Mouse (Mus musculus): ENCODE measurements at regions not wholly inside any gene's neighbourhood (a gene's known extent, or its start where the extent isn't known, plus 50 kb on each side); places are given as distances from the start of the nearest gene placed in this dataset.
A peak's percentile ranks its signal among the peaks of the same experiment; 100 is the strongest.

DNA sequence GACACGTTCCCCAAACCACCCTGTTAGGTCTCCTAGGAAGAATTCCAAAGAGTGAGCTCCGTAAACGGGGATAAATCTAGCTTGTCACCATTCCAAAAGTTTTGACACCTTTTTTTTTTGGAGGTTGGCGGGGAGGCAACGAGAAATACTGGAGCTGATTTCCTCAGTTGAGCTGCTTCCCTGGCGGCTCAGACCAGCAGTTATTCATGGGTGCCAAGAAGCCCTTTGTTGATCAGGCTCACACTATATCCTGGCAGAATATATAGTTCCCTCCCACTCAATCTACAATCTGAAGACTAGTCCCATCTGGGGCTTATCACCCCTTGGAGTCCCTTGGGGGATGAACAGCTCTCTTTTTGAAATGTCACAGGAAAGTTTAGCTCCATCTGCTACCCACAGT is 77.5 kb upstream of the Tiam2 start:
- no peak for ATAC-seq (ENCODE audit: insufficient read depth, low FRiP score, low read depth)
- H3K36me3 ChIP-seq: 0 out of 2 replicates have a peak, but pooled peaks cover 4% of the 10 kb centered on the region
- no peak overlapping the region for H3K9ac ChIP-seq
- H3K27me3 ChIP-seq (replicated peaks): no peaks in the 10 kb centered on the region
- no peak overlapping the region for H3K27ac ChIP-seq
- H3K9me3 ChIP-seq: no peaks in the 10 kb centered on the region
- H3K4me2 ChIP-seq: no peak overlapping the region
- H3K4me1 ChIP-seq: peaks cover 10% of the 10 kb centered on the region; the same call in 1 of the 2 replicates
- H3K4me3 ChIP-seq (replicated peaks): no peak overlapping the region
- 63% methylated on average over 6 of the region's 6 CpGs for WGBS

DNA sequence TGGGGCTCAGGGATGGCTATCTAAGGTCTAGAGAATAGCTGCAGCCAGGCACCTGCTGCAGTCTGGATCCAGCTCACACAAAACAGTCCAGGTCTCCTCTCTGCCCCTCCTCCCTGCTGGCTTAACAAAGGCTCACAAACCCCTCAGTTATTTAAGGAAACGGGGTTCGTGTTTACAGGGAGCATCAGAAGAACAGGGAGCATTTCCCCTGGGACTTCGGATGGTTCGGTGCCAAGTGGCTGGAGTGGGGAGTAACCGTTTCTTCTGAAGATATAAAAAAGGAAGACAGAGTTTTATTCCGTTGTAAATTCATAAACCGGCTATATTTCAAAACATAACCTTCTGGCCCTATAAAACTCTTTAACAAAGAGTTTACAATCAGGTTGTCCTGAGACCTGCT is 77.1 kb upstream of the Tiam2 start:
- Histone ChIP-seq H3K36me3 (0 out of 2 replicates have a peak, but pooled peaks cover 4% of the 10 kb centered on the region), H3K9ac (no peak overlapping the region), H3K4me2 (no peak overlapping the region), H3K27me3 (replicated peaks) (no peaks in the 10 kb centered on the region), H3K4me3 (replicated peaks) (no peak overlapping the region), H3K9me3 (no peaks in the 10 kb centered on the region), H3K4me1 (peaks cover 10% of the 10 kb centered on the region; the same call in 1 of the 2 replicates), H3K27ac (no peak overlapping the region)
- WGBS: 69% methylated on average over 7 of the region's 7 CpGs
- no peak for ATAC-seq (ENCODE audit: insufficient read depth, low FRiP score, low read depth)

GRCm38 (mm10) chr17:3251176-3251575 is 75.2 kb upstream of the Tiam2 start:
- H3K9me3 ChIP-seq: no peaks in the 10 kb centered on the region
- H3K4me3 ChIP-seq (replicated peaks): no peak overlapping the region
- H3K4me1 ChIP-seq: peaks cover 5% of the 10 kb centered on the region; the same call in 1 of the 2 replicates
- H3K4me2 ChIP-seq: no peak overlapping the region
- H3K36me3 ChIP-seq: 0 out of 2 replicates have a peak, but pooled peaks cover 4% of the 10 kb centered on the region
- no peaks in the 10 kb centered on the region for H3K27me3 ChIP-seq (replicated peaks)
- no peak overlapping the region for H3K9ac ChIP-seq
- WGBS: 83% methylated on average over 4 of the region's 4 CpGs
- no peak for ATAC-seq (ENCODE audit: insufficient read depth, low FRiP score, low read depth)
- no peak overlapping the region for H3K27ac ChIP-seq

DNA sequence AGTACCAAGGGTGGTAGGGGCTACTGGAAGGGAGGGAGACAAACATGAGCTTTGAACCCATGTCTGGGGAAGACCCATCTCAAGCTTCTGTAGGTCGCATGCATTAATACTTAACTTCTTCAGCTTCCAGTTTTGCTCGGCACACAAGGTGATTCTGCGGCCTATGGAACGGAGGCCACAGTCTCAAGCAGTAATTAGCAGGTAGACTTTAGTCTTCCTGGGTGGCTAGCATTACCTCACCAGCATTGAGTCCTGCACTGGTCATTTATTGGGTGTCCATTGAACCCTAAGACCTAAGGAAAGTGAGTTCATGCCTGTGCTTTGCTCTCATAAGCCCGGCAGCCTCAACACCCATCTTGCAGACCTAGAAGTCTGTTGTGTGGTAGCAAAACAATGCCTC is 74.4 kb upstream of the Tiam2 start:
- Histone ChIP-seq H3K4me1 (no peaks in the 10 kb centered on the region), H3K27ac (no peak overlapping the region), H3K4me2 (no peak overlapping the region), H3K9me3 (no peaks in the 10 kb centered on the region), H3K9ac (no peak overlapping the region), H3K36me3 (0 out of 2 replicates have a peak, but pooled peaks cover 4% of the 10 kb centered on the region), H3K27me3 (replicated peaks) (no peaks in the 10 kb centered on the region), H3K4me3 (replicated peaks) (no peak overlapping the region)
- no peak for ATAC-seq (ENCODE audit: insufficient read depth, low FRiP score, low read depth)
- WGBS: 93% methylated on average over 5 of the region's 5 CpGs

GRCm38 (mm10) chr17:3253508-3254176 is 72.7 kb upstream of the Tiam2 start:
- no peak overlapping the region for H3K27ac ChIP-seq
- no peak overlapping the region for H3K4me2 ChIP-seq
- H3K4me1 ChIP-seq: no peaks in the 10 kb centered on the region
- 90% methylated on average over 10 of the region's 10 CpGs for WGBS
- H3K9me3 ChIP-seq: no peaks in the 10 kb centered on the region
- 0 out of 2 replicates have a peak, but pooled peaks cover 4% of the 10 kb centered on the region for H3K36me3 ChIP-seq
- ATAC-seq (ENCODE audit: insufficient read depth, low FRiP score, low read depth): no peak
- no peaks in the 10 kb centered on the region for H3K27me3 ChIP-seq (replicated peaks)
- H3K9ac ChIP-seq: no peak overlapping the region
- no peak overlapping the region for H3K4me3 ChIP-seq (replicated peaks)

- H3K4me1 ChIP-seq: no peaks in the 10 kb centered on the region
- H3K9ac ChIP-seq: no peak overlapping the region
- H3K27ac ChIP-seq: no peak overlapping the region
- no peak for ATAC-seq (ENCODE audit: insufficient read depth, low FRiP score, low read depth)
- no peaks in the 10 kb centered on the region for H3K27me3 ChIP-seq (replicated peaks)
- 0 out of 2 replicates have a peak, but pooled peaks cover 4% of the 10 kb centered on the region for H3K36me3 ChIP-seq
- WGBS: 94% methylated on average over 7 of the region's 7 CpGs
- H3K4me2 ChIP-seq: no peak overlapping the region
- H3K9me3 ChIP-seq: no peaks in the 10 kb centered on the region
- H3K4me3 ChIP-seq (replicated peaks): no peak overlapping the region
These were observed 69.6 kb upstream of the Tiam2 start for GRCm38 (mm10) chr17:3256765-3257164.

DNA sequence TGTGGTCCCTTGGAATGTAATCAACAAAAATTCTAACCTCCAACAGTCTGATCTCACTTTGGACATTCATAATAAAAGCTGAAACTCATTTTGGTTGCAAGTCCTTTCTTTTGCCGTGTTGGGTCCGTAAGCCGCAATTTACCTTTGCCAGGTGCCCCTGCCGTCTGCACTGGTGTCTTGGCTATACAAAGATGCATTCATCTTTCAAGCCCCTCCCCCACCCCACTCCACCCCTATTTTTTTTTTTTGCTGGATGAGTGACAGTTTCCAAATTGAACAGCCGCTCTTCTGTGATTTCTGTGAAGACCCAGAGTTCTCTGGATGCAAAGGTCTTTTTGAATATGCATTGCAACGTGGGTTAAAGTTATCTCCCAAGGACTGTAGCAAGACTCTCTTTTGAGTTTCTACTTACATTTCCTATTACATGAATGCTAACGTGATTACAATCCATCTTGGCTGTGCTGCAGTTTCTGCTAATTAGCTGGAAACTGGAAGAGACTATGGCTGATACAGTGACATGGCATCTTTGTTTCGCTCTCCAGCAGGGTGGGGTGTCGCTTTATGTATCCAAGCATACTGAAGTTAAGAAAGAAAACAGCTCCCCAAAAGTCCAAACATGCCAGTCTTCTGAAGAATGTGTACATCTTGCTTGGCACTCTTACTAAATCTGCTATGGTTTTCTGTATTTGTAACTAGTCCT is 67.4 kb upstream of the Tiam2 start:
- Histone ChIP-seq H3K27me3 (replicated peaks) (no peaks in the 10 kb centered on the region), H3K9me3 (no peaks in the 10 kb centered on the region), H3K4me2 (no peak overlapping the region), H3K4me3 (replicated peaks) (no peak overlapping the region), H3K27ac (no peak overlapping the region), H3K36me3 (no peaks in the 10 kb centered on the region), H3K4me1 (no peaks in the 10 kb centered on the region), H3K9ac (no peak overlapping the region)
- 77% methylated on average over 9 of the region's 9 CpGs for WGBS
- no peak for ATAC-seq (ENCODE audit: insufficient read depth, low FRiP score, low read depth)

GRCm38 (mm10) chr17:3260796-3261195 is 65.6 kb upstream of the Tiam2 start:
- no peak overlapping the region for H3K4me3 ChIP-seq (replicated peaks)
- H3K27me3 ChIP-seq (replicated peaks): no peaks in the 10 kb centered on the region
- no peaks in the 10 kb centered on the region for H3K9me3 ChIP-seq
- ATAC-seq (ENCODE audit: insufficient read depth, low FRiP score, low read depth): no peak
- no peak overlapping the region for H3K4me2 ChIP-seq
- H3K36me3 ChIP-seq: no peaks in the 10 kb centered on the region
- 91% methylated on average over 11 of the region's 11 CpGs for WGBS
- no peaks in the 10 kb centered on the region for H3K4me1 ChIP-seq
- no peak overlapping the region for H3K27ac ChIP-seq
- no peak overlapping the region for H3K9ac ChIP-seq

DNA sequence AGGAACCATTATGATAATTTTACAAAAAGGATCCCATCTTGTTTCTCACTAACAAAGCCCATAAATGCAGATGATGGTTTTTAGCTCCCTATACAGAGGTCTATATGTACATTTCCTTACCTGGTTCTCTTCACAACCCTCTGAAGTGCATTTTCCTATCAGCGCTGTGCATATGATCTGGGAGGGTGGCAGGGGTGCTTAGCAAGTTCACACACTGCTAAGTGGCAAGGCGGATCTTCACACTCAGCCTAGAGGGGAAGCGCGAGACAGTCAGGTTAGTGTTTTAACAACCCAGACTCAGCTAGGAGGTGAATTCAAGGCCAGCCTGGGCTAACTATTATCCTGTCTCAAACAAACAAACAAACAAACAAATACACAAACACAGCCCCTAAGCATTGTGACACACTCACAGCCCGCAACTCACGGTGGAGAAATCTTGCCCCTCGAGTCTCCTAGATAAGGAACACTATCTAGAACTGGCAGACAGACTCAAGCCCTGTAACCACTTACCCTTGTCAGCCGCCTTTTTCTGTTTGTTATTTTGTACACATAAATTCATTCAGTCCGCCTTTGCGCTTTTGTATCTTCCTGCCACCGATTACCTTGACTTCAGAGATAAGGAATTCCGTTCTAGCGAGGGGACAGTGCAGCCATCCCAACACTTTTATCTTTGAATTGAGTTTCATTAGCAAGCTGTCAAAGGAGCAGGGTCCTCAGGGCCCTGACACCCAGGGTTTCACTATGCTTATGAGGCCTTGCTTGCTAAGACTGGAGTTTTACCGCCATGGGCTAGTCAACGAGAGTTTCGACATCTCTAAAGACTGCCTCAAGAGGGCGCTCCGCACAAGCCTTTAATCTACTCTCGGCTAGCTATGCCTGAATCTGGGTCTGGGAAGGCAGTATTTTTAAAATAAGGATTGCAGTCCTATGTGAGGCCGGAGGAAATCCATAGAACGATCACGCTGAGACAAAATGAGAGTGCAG is 53.0 kb upstream of the Tiam2 start:
- Histone ChIP-seq H3K4me2 (no peak overlapping the region), H3K9ac (no peak overlapping the region), H3K27me3 (replicated peaks) (no peaks in the 10 kb centered on the region), H3K4me3 (replicated peaks) (no peak overlapping the region), H3K36me3 (no peaks in the 10 kb centered on the region), H3K4me1 (no peaks in the 10 kb centered on the region; the same call in 1 of the 2 replicates), H3K27ac (no peak overlapping the region), H3K9me3 (no peaks in the 10 kb centered on the region)
- 45% methylated on average over 22 of the region's 22 CpGs for WGBS
- peak; percentile 47; the same call in 1 of the 2 replicates for ATAC-seq (ENCODE audit: insufficient read depth, low FRiP score, low read depth)

GRCm38 (mm10) chr17:3274449-3275285 is 51.7 kb upstream of the Tiam2 start:
- no peak overlapping the region for H3K9ac ChIP-seq
- no peak overlapping the region for H3K4me2 ChIP-seq
- 45% methylated on average over 14 of the region's 14 CpGs for WGBS

More at GRCm38 (mm10) chr17:3274449-3275285, 51.7 kb upstream of the Tiam2 start:
- Histone ChIP-seq H3K4me1 (no peaks in the 10 kb centered on the region; the same call in 1 of the 2 replicates), H3K4me3 (replicated peaks) (no peak overlapping the region), H3K27me3 (replicated peaks) (no peaks in the 10 kb centered on the region), H3K9me3 (no peaks in the 10 kb centered on the region), H3K36me3 (no peaks in the 10 kb centered on the region), H3K27ac (no peak overlapping the region)
- ATAC-seq (ENCODE audit: insufficient read depth, low FRiP score, low read depth): no peak

Measured in stomach, embryonic 15.5 days (tissue).